Mouse (Mus musculus) hindbrain, embryonic 11.5 days (tissue): Measurements from ENCODE around the gene Actr1a. TPM values are rescaled to one million over a fixed set of nuclear protein-coding genes. Genes with fewer than 3 reads are reported as not detected.

Experiments used
- ATAC-seq: fragments of 200-750 bp; cut with Nextera tagmentation; 2 replicates; pipeline ENCODE4 v1.8.0; 2017; ENCODE audit warnings: mild to moderate bottlenecking, moderate TSS enrichment, moderate library complexity; ENCODE audit not compliant: low FRiP score
- DNase-seq: peaks from one replicate; pipeline ENCODE4 v3.0.0-alpha.2; 2015; ENCODE audit warnings: low spot score
- H3K27ac ChIP-seq: fragments of 300-500 bp; sonication (generic); 2 replicates; pipeline ENCODE4 v1.5.1; 2014; ENCODE audit warnings: mild to moderate bottlenecking, low read depth, low read length
- H3K27me3 ChIP-seq: fragments of 300-500 bp; sonication (generic); 2 replicates; pipeline ENCODE4 v1.6.1; 2014; ENCODE audit warnings: mild to moderate bottlenecking, low read length, moderate library complexity, mixed read lengths; ENCODE audit not compliant: control insufficient read depth, insufficient read depth
- H3K36me3 ChIP-seq: fragments of 300-500 bp; sonication (generic); 2 replicates; pipeline ENCODE4 v1.6.1; 2014; ENCODE audit warnings: mild to moderate bottlenecking, low read length, moderate library complexity, mixed read lengths; ENCODE audit not compliant: control insufficient read depth, insufficient read depth
- H3K4me1 ChIP-seq: fragments of 300-500 bp; sonication (generic); replicated peaks from 2 replicates; pipeline ENCODE4 v1.6.1; 2014; ENCODE audit warnings: low read length, mixed read lengths; ENCODE audit not compliant: control insufficient read depth, insufficient read depth
- H3K4me2 ChIP-seq: fragments of 300-500 bp; sonication (generic); replicated peaks from 2 replicates; pipeline ENCODE4 v1.6.1; 2014; ENCODE audit warnings: mild to moderate bottlenecking, low read depth, low read length
- H3K4me3 ChIP-seq: fragments of 300-500 bp; sonication (generic); 2 replicates; pipeline ENCODE4 v1.5.1; 2014; ENCODE audit warnings: low read depth, low read length
- H3K9ac ChIP-seq: fragments of 300-500 bp; sonication (generic); 2 replicates; pipeline ENCODE4 v1.6.1; 2014; ENCODE audit warnings: low read depth, low read length
- H3K9me3 ChIP-seq: fragments of 300-500 bp; sonication (generic); 2 replicates; pipeline ENCODE4 v1.6.1; 2016; ENCODE audit warnings: low read length; ENCODE audit not compliant: control insufficient read depth
- whole genome bisulfite sequencing: fragments of 180-500 bp; shearing (Covaris S2); extraction: QIAGEN DNeasy Blood & Tissue Kit; methylation state at CpG from one replicate; pipeline ENCODE4 v1.1.7; 2014; 5-methylcytosine and 5-hydroxymethylcytosine counted together
- polyA plus RNA-seq: library from polyadenylated mRNA; unstranded; fragments of >200 nt; fragmentation: Nextera tagmentation; extraction: Ambion mirVana; gene quantifications from 2 replicates; pipeline ENCODE4 v1.2.1, GENCODE M21; 2014

Actr1a gene
- 223 and 250 TPM in 2 replicates for polyA plus RNA-seq

GRCm38 (mm10) chr19:46395109-46396009, at the start of gene Actr1a:
Gene Actr1a (minus strand): TSS chr19:46395748.
- WGBS = under 1% methylated on average over 51 of the region's 51 CpGs
- no peaks in the 10 kb centered on the region for H3K9me3 ChIP-seq
- peak within 1 kb of the TSS; percentile 88 for H3K9ac ChIP-seq
- ATAC-seq (peak; percentile 93), DNase-seq (peak; percentile 100)
- peaks cover 16% of the 10 kb centered on the region for H3K4me1 ChIP-seq
- H3K4me3 ChIP-seq = peak within 1 kb of the TSS; percentile 77
- H3K27me3 ChIP-seq = no peaks in the 10 kb centered on the region
- no peaks in the 10 kb centered on the region for H3K36me3 ChIP-seq
- H3K27ac ChIP-seq = peak within 1 kb of the TSS; percentile 71; the same call in 1 of the 2 replicates
- H3K4me2 ChIP-seq = peak within 1 kb of the TSS; percentile 84

DNA sequence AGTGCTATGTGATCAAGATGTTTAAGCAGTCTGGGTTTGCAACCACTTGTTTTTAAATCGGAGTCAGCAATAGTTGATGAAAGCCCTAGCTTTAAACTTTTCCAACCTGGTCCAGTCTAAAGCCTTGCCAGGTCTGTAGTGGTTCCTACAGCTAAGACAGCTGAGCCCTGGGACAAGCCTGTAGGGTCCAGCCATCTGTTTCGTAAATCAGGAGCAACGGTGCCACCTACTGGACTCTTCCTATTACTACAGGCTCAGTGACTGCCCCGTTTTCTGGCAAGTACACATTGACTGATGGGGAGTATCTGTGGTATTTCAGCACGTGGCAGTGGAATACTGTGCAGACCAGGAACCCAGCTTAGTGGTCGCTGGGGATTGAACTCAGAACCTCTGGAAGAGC, 48.7 kb upstream of the Actr1a start:
- DNase-seq (peak; percentile 89), ATAC-seq (peak; percentile 72; the same call in 1 of the 2 replicates)
- Histone ChIP-seq H3K9ac (no peak overlapping the region), H3K9me3 (no peaks in the 10 kb centered on the region), H3K4me1 (peaks cover 14% of the 10 kb centered on the region), H3K4me2 (no peak overlapping the region), H3K4me3 (no peak overlapping the region), H3K36me3 (no peaks in the 10 kb centered on the region), H3K27ac (peak overlapping the region; percentile 81), H3K27me3 (no peaks in the 10 kb centered on the region)
- WGBS = 6% methylated on average over 6 of the region's 6 CpGs

DNA sequence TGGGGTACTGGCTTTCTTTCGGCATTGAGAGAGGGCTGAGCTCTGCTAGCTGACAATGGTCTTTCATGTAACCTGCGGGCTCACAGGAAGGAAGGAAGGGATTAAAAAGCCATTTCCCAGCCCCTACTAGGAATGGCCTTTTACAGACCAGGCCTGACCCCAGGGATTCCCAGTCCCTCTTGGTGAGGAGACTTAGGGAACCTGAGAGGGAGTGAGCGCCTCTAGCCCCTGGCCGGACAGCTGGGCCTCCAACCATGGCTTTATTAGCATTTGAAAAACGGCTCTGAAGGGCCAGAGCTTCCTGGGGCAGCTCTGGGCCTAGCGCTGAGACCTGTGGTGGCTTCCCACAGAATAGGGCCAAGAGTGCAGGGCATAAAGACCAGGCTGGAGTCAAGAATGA, 48.0 kb upstream of the Actr1a start:
- H3K9ac ChIP-seq = peak overlapping the region; percentile 37; the same call in 1 of the 2 replicates
- 6% methylated on average over 6 of the region's 6 CpGs for WGBS
- DNase-seq (no peak), ATAC-seq (peak; percentile 26; the same call in 1 of the 2 replicates)
- no peaks in the 10 kb centered on the region for H3K27me3 ChIP-seq
- no peaks in the 10 kb centered on the region for H3K36me3 ChIP-seq
- H3K4me3 ChIP-seq = no peak overlapping the region
- peak overlapping the region; percentile 81 for H3K27ac ChIP-seq
- H3K4me1 ChIP-seq = peaks cover 14% of the 10 kb centered on the region
- H3K4me2 ChIP-seq = no peak overlapping the region
- H3K9me3 ChIP-seq = no peaks in the 10 kb centered on the region

DNA sequence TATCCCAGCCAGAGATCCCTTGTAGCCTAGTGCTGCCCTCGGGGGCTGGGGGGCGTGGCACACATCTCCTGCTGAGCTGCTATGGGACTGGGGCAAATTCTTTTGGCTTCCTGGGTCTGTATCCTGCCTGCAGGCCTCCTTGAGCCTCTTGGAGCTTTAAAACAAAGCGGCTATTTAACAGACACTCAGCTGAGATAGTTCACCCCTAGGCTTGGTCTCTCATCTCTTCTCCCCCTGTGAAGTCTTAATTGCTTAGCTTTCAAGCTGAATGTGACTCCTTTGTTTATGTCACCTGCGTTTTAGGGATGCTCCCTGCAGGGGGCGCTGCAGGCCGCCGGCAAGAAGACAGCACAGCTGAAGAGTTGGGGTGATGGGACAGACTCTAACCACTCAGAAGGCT, 39.9 kb upstream of the Actr1a start:
- DNase-seq = peak; percentile 61
- Histone ChIP-seq H3K4me2 (no peak overlapping the region), H3K27ac (no peak overlapping the region), H3K4me1 (0 out of 2 replicates have a peak, but pooled peaks cover 3% of the 10 kb centered on the region), H3K36me3 (no peaks in the 10 kb centered on the region), H3K27me3 (no peaks in the 10 kb centered on the region), H3K4me3 (no peak overlapping the region), H3K9me3 (no peaks in the 10 kb centered on the region), H3K9ac (no peak overlapping the region)
- no peak for ATAC-seq
- WGBS = 4% methylated on average over 7 of the region's 7 CpGs

DNA sequence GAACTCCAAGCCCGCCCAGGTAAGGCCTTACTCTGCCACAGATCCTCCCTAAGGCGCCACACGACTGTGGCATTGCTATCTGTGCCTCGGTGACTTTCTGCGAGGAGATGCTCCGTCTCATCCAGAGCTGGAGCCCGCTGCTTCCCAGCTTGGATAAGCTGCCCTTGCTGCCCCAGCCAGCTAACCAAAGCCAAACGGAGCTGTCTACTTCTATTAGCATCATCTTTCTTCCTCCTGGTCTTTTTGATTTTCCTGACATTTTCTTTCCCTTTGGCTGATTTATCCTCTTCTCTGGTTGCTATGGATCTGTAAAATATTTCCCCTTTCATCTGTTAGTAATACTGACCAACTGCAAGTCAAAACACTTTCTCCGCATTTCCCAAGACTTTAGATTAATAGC, 39.0 kb upstream of the Actr1a start:
- Histone ChIP-seq H3K4me2 (no peak overlapping the region), H3K9me3 (no peaks in the 10 kb centered on the region), H3K9ac (no peak overlapping the region), H3K27me3 (no peaks in the 10 kb centered on the region), H3K27ac (no peak overlapping the region), H3K4me3 (no peak overlapping the region), H3K4me1 (0 out of 2 replicates have a peak, but pooled peaks cover 3% of the 10 kb centered on the region), H3K36me3 (no peaks in the 10 kb centered on the region)
- WGBS = 59% methylated on average over 9 of the region's 9 CpGs
- ATAC-seq (no peak), DNase-seq (no peak)

DNA sequence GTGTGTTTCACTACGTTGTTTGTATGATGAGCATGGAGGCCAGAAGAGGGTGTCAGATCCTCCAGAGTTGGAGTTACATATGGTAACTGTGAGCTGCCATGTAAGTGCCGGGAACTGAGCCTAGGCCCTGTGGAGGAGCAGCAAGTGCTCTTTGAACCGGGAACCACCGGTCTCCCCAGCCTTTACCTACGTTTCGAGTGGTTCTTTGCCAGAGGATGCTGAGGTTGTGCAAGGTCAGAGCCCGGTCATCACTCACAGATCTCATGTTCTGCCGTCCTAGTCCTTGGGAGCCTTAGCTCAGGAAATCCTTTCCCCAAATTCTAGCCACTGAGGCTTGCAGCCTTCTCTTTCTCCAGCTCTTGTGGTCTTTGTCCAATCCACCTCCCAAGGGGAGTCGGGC, 38.6 kb upstream of the Actr1a start:
- Histone ChIP-seq H3K9ac (no peak overlapping the region), H3K4me1 (0 out of 2 replicates have a peak, but pooled peaks cover 3% of the 10 kb centered on the region), H3K27me3 (no peaks in the 10 kb centered on the region), H3K36me3 (no peaks in the 10 kb centered on the region), H3K27ac (no peak overlapping the region), H3K9me3 (no peaks in the 10 kb centered on the region), H3K4me2 (no peak overlapping the region), H3K4me3 (no peak overlapping the region)
- DNase-seq = no peak
- ATAC-seq = no peak
- 65% methylated on average over 9 of the region's 9 CpGs for WGBS

DNA sequence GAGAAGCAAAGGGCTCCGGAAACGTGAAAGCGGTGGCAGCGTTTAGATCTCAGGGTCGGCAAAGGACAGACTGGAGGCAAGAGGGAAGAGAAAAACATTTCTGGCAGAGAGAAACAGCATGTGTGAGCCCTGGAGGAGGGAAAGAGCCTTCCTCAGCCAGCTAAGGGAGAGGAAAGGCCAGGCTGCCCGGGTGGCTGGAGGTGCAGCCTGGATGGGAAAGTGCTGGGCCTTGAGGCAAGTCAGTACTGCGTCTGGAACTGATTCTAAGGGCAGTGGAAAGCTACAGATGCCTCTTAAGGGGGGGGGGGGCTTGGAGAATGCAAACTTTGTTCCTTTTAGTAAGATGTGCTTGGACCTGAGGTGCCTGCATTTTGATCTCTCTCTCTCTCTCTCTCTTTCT, 38.2 kb upstream of the Actr1a start:
- Histone ChIP-seq H3K36me3 (no peaks in the 10 kb centered on the region), H3K27me3 (no peaks in the 10 kb centered on the region), H3K4me1 (0 out of 2 replicates have a peak, but pooled peaks cover 3% of the 10 kb centered on the region), H3K4me2 (no peak overlapping the region), H3K4me3 (no peak overlapping the region), H3K27ac (peak overlapping the region; percentile 33; the same call in 1 of the 2 replicates), H3K9me3 (no peaks in the 10 kb centered on the region), H3K9ac (no peak overlapping the region)
- DNase-seq (no peak), ATAC-seq (no peak)
- WGBS = 49% methylated on average over 7 of the region's 7 CpGs

DNA sequence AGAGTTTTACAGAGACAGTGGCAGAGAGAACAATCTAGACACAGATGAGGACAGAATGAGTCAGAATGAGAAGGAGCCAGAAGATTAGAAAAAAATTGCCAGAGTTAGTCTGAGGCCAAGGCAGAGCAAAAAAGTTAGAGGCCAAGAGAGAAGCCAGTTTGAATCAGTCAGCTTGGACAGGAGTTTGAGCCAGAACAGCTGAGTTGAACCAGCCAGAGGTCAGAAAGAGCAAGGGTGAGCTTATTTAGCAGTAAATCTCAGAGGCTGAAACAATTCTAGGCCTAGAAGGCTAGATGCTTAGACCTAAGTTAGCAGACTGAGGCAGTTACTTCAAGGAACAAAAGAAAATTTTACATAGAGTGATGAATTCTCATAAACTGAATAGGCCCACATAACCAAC, 33.7 kb upstream of the Actr1a start:
- Histone ChIP-seq H3K9me3 (no peaks in the 10 kb centered on the region), H3K27ac (no peak overlapping the region), H3K4me2 (no peak overlapping the region), H3K27me3 (no peaks in the 10 kb centered on the region), H3K36me3 (peaks cover 3% of the 10 kb centered on the region; the same call in 1 of the 2 replicates), H3K4me3 (no peak overlapping the region), H3K4me1 (no peaks in the 10 kb centered on the region), H3K9ac (no peak overlapping the region)
- DNase-seq (no peak), ATAC-seq (no peak)

DNA sequence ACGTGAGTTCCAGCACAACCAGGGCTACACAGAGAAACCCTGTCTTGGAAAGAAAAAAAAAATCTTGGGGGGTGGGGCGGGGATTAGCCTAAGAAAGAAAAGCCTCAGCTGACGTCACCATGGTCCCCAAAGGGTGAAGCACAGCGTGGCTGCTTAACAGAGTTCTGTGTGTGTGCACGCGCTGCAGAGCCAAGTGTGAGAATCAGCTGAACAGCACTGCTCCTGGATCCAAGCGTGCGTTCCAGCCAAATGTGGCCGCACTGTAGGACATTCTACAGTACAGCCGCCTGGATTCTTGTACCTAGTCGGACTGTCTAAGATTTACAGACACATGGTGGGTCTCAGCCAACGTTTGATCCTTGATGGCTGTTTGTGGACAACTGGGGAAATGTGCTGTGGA, 30.9 kb upstream of the Actr1a start:
- peaks cover 3% of the 10 kb centered on the region; the same call in 1 of the 2 replicates for H3K36me3 ChIP-seq
- ATAC-seq (no peak), DNase-seq (no peak)
- H3K27ac ChIP-seq = no peak overlapping the region
- H3K4me3 ChIP-seq = no peak overlapping the region
- 80% methylated on average over 12 of the region's 12 CpGs for WGBS
- no peak overlapping the region for H3K4me2 ChIP-seq
- H3K9me3 ChIP-seq = no peaks in the 10 kb centered on the region
- no peaks in the 10 kb centered on the region for H3K27me3 ChIP-seq
- peaks cover 4% of the 10 kb centered on the region; the same call in 1 of the 2 replicates for H3K4me1 ChIP-seq
- H3K9ac ChIP-seq = no peak overlapping the region
